In the genomic region with DNA sequence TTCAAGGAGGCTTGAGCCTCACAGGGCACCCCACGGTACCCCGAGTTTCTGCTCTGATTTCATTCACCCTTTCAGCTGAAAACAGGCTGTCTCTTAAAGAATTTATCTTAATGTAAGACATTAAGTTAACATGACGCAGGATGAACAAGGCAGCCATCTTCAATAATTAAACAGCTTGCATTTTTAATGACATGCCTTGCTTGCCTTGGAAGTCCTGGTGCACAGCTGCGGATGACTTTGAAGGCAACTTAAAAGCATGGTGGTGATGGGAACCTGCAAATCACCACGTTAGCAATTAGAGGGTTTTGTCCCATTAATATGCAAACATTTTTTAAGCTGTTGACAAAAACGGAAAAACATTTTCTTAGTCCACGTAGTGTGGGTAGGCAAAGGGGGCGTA, we compare ENCODE assay signal across 18 mouse cellular contexts.
"Had no signal": no experiment of that assay in that cellular context is flagged by ENCODE, and none has a peak within 500 bp of the region (broad histone marks: within the 10 kb centered on the region; RNA-seq: fewer than 3 reads in every experiment).

No protein-coding gene starts in this region.

- ATAC-seq: liver, postnatal 0 days; lung, postnatal 0 days; midbrain, embryonic 16.5 days had no signal

- H3K27me3 ChIP-seq: liver, embryonic 15.5 days; lung, embryonic 15.5 days; megakaryocyte, embryonic 14.5 days; midbrain, embryonic 12.5 days; neural tube, embryonic 12.5 days; stomach, embryonic 15.5 days had no signal

- DNase-seq: liver, postnatal 0 days; lung, adult 2 months; lung, postnatal 14 days; lung, postnatal 36 days; right cerebral cortex, postnatal 14 days; thymus, adult 2 months; thymus, postnatal 25 days; thymus, postnatal 4 days had no signal

- H3K4me1 ChIP-seq: liver, embryonic 15.5 days; lung, embryonic 15.5 days; megakaryocyte, embryonic 14.5 days; midbrain, embryonic 12.5 days; neural tube, embryonic 12.5 days; stomach, embryonic 15.5 days had no signal

- H3K27ac ChIP-seq: liver, embryonic 15.5 days; lung, embryonic 15.5 days; macrophage; midbrain, embryonic 12.5 days; neural tube, embryonic 12.5 days; stomach, embryonic 15.5 days; stomach, postnatal 0 days had no signal

- H3K9ac ChIP-seq: liver, embryonic 15.5 days; liver, postnatal 0 days; lung, embryonic 15.5 days; midbrain, embryonic 12.5 days; neural tube, embryonic 12.5 days; stomach, embryonic 15.5 days had no signal

- H3K4me2 ChIP-seq: liver, embryonic 15.5 days; lung, embryonic 15.5 days; midbrain, embryonic 12.5 days; neural tube, embryonic 12.5 days; stomach, embryonic 15.5 days had no signal

- H3K9me3 ChIP-seq: liver, embryonic 15.5 days; lung, embryonic 15.5 days; midbrain, embryonic 12.5 days; neural tube, embryonic 12.5 days; stomach, embryonic 15.5 days had no signal

- H3K4me3 ChIP-seq: liver, embryonic 15.5 days; lung, embryonic 15.5 days; megakaryocyte, embryonic 14.5 days; midbrain, embryonic 12.5 days; neural tube, embryonic 12.5 days; stomach, embryonic 15.5 days had no signal

- H3K36me3 ChIP-seq: liver, embryonic 15.5 days; midbrain, embryonic 12.5 days; neural tube, embryonic 12.5 days; stomach, embryonic 15.5 days had no signal
